Mouse (Mus musculus) spleen, postnatal 14 days (tissue): ENCODE data around the gene Acer1.
"Not testable (repeated sequence)": the region's sequence is repeated elsewhere in the genome, so short reads cannot be mapped to it uniquely, and the experiment has no call there.

Source experiments
- DNase-seq, 2 experiments: peaks; one replicate each; pipeline ENCODE4 v3.0.0; 2021 to 2022; ENCODE audit warnings: low spot score in 2 of 2

Gene Acer1

DNA sequence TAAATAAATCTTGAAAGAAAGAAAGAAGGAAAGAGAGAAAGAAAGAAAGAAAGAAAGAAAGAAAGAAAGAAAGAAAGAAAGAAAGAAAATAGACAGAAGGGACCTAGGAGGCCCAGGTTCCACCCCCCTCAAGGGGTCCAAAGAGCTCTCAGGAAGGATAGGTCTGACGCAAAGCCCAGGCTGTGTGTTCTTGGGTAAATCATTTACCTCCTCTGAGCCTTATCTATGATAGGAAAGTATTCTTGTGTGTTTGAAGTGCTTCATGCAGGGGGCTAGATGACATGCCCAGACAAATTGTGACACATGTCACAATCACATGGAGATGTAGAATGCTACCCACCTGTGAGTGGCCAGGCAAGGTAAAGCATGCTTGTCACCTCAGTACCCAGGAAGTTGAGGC lies 29.3 kb downstream of the Acer1 start:
- no peak for DNase-seq

DNA sequence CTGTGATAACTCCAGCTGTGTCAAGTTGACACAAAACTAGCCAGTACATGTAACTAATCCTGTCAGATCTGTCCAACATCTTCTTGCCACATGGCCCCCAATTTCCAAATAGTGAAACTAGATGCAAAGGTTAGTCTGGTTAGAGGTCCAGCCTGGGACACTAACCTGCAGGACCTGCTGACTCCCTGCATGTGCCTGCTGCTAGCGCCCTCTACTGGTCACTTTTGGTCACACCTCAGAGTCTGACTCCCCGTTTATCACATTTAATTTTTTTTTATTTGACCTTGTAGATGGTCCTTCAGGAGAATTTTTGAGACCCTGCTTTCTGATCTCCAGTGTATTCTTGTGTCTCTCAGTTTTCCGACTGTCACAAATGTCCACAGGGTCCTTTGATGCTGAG lies 31.0 kb downstream of the Acer1 start:
- peak; percentile 28 to 56 for DNase-seq

DNA sequence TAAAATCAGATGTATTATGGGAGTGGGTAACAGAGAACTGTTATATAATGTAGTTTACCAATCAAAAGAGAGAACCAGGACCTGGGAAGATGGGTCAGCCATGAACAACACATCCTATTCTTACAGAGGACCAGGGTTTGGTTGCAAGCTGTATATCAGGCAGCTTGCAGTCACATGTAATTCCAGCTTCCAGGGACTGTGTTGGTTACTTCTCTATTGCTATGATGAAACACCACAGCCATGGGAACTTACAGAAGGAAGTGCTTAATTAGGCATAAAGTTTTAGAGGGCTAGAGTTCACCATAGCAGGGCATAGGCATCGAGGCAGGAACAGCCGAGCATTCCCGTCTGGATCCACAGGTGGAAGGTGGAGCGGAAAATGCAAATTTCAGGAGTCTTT lies 43.2 kb downstream of the Acer1 start:
- no peak for DNase-seq

DNA sequence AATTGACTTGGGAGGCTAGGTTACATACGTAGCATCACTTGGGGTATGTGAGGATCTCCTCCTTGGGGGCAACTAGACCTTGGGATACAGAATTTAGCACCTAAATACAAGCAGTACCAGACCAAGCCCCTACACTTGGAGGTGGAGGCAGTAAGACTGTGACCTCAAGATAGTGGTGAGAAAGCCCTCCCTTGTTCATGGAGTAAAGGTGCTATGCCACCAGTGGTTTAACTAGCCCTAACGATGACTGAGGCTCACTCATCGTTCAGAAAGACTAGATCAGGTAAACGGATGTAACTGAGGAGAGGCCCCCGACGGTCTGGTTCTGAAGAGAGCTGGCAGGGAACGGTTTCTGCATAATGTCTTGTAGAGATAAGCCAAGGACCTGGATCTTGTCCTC lies 45.2 kb downstream of the Acer1 start:
- no peak for DNase-seq

DNA sequence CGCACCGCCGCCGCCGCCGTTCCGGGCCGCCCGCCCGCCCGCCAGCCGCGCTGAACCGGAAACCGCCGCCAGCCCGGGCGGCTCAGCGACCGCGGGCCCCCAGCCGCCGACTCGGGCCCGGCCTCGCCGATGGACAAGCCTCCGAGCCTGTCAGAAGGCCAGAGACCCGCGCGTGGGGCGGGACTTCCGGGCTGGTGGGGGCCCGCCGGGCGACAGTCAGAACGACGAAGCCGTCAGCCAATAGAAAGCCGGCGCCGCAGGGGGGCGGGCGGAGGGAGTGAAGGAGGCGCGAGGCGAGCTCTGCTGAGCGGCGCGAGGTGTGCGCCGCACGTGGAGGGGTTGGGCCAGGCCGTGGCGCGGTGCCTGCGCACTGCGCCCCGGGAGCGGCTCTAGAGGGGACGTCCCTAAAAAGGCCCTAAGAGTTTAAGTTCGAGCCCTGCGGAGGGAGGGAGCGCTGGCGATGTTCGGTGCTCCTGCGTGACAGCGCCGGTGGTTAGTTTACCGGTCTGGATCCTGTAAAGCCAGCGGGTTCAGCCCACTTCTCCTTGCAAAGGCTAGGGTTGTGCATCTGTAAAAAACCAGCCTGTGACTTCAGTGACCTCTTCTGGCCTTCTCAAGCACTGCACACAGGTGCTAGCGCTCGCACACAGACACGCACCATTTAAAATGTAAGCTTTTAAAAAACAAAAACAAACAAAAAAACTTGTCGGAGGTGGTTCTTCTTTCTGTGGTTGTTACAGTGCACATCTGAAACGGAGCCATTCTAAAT lies 46.4 kb downstream of the Acer1 start, which contains the start of gene Mllt1:
Mllt1 (minus strand) TSS at position 53 of the 769 bp plus-strand sequence.
- peak; percentile 97 for DNase-seq

DNA sequence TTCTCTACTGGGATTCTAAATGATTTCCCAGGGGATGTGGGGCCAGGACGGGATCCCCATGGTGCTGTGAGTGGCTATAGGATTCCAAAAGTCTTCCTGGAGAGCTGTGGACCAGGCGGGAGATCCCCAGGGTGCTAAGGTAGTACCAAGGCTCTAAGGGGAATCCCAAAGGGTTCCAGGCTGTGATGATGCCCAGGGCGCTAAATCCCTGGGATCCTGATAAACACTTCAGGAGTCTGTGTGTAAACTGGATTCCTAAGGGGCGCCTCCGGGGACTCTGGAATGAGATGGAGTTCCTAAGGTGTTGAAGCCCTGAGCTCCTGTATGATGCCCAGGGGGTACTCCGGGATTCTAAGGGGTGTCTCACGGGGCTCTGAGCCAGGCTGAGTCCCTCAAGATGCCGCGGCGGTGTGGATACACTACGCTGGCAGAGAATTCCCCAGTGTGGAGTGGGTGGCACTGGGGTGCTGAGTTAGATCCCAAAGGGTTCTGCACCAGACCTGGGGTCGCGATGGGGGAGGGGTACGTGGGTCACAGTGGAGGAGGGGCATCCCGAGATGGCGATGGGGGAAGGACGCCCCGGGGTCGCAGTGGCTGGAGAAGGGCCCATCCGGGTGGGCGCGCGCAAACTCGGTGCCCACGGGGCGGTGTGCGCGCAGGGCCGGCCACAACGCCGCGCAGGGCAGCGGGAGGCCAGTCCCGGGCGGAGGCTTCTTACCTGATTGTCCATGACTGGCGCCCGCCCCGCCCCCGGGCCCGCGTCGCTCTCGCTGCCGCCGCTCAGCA lies 47.2 kb downstream of the Acer1 start:
- no peak for DNase-seq

DNA sequence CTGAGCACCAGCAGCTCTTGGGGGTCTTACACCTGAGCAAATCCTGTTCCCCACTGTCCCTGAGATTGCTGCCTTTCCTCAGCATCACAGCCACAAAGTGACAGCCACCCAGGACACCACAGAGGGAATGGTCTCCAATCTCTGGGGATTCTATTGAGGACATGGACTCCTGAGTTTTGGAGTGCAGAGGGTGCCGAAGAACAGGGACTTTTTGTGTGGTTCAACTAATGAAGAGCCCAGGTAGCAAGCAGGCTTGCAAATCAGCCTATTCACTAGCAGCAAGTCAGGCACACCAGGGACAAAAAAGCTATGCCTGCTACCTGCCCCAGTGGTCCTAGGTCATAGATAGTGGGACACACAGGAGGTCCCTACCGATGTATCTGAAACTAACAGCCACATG lies 48.5 kb downstream of the Acer1 start:
- no peak for DNase-seq

DNA sequence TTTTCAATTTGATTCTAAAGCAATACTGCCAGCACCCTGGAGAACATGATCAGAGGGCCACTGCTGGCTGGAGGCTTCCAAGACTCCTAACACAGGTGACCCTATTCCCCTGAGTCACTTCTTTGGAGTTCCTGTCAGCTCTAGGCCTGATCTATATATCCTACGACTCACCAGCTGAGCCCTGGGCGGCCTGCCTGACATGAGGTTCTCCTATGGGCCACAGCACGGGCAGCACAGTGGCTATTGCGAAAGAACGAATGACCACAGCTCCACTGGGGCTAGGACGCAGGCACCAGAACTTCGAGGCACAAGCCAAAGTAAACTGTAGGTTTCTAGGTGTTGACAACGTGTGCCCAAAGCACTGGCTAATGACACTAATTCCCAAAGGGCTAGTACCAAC lies 51.9 kb downstream of the Acer1 start:
- no peak for DNase-seq

DNA sequence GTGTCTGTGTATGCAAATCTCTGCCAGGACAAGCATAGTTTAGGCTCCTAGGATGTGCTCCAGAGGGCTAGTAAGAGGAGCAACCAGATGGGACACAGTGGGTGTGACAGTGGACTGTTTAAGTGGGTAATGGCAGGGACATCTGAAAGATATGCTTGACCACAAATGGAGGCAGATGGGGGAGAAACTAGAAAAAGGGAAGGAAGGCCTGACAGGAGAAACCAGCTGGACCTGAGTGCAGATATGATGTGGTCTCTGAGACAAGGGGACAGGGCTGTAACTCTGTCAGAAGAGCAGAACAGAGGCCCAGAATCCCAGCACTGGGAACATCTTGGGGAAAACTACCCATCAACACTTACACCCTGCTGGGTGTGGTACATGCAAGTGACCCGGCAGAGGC lies 52.4 kb downstream of the Acer1 start:
- no peak for DNase-seq

DNA sequence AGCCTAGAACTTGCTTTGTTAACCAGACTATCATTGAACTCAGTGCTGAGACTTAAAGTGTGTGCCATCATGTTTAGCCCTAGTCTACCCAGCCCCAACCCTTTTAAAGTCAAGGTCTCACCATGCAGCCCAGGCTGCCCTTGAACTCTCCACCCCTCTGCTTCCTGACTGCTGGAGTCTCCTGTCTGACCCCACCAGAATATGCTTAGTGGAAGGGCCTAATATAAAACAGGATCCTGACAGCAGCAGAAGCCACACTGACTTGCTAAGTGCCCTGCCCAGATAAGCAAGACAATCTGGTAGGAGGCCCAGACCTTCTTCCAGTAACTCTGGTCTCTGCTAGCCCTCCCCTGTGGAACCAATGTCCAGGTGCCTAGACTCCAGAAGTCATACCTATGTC lies 52.8 kb downstream of the Acer1 start:
- DNase-seq, result no peak

DNA sequence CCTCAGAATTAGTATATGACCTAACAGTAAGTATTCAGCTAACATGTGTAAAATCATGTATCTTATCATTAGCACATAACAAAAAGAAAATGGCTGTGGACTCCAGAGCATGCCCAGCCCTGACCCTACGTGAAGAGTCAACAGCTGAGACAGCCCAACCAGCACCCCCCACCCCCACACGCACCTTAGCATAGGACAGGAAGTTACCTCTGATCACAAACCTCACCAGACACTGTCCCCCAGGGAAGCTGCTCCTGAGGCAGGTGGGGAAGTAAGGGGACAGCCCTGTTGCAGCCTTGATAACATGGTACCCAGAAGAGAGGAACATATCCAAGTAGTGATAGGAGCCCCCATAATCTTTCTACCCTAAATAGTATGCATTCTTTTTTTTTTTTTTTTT lies 55.9 kb downstream of the Acer1 start:
- DNase-seq, result peak in 1 of 2 experiments; percentile 4

DNA sequence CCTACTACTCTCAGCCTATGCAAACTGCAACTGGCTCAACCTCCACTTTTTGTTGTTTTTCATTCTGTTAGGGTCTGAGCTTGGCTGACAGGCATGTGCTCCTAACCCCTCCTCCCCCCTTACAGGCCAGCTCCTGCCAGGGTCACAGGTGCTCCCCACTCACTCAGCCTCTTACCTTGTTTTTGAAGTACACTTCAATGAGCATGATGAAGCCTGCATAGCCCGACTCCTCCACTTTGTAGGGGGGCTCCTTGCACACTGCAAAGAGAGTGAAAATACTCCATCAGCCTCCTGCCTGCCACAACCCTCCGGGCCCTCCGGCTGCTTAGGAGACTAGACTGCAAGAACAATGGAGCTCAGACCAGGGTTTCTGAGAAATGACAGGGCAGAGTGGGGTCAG lies 62.2 kb downstream of the Acer1 start:
- DNase-seq, result no peak

DNA sequence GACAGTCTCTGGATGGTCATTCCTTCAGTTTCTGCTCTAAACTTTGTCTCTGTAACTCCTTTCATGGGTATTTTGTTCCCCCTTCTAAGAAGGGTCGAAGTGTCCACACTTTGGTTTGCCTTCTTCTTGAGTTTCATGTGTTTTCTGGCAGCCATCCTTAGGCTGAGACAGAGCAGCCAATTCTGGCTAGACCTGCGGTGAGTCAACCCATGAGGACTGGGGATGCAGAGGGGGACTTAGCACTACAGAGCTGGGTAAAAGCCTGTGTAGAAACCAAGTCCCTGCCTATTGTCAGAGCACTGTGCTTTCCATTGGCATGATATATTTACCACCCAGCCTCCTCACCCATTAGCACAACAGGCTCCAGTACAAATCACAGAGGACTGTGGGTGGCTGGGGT lies 64.8 kb downstream of the Acer1 start:
- DNase-seq, result no peak

DNA sequence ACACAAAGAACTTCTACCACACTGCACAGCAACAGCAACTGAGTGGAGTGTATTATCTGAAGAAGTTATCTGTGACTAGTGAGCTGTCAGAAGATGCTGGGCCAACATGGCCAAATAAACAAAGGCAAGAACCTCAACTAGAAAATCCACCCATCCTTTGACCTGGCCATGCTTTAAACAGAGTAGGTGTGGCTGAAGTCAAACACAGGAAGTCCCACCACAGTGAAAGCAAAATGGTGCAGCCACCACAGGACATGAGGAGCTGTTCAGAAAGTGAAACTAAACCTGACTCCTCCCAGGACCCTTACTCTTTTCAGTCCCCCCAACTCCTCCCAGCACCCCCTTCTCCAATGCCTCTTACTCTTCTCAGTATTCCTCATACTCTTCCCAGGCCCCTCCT lies 68.5 kb downstream of the Acer1 start:
- no peak for DNase-seq

DNA sequence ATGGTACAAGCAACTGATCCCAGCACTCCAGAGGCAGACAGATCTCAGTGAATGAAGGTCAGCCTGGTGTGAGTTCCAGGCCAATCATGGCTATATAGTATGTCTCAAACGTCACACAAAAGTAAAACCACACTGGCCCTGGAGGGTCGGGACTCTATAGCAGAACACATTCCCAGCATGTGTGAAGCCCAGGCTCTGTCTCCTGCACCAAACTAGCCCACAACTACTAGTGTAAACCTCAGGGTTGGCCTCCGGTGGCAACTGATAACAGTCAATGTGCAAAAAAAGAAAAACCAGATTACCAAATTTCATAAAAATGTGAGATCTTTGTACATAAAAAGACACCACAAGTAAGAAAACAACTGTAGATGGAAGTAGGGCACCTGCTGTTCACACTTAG lies 68.9 kb downstream of the Acer1 start:
- DNase-seq, result no peak

DNA sequence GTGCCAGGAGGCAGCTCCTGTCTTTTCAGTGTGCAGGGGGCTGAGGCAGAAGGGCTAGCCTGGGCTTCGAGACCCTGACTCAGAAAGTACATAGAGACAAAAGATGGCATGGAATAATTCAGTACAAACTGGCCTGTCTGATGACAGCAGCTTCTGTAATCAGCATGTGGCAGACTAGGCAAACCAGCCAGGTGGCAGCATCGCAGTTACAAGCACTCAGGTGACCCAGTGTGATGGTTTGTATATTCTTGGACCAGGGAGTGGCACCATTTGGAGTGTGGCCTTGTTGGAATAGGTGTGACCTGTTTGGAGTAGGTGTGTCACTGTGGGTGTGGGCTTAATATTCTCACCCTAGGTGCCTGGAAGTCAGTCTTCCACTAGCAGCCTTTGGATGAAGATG lies 72.2 kb downstream of the Acer1 start:
- not testable (repeated sequence) for DNase-seq

DNA sequence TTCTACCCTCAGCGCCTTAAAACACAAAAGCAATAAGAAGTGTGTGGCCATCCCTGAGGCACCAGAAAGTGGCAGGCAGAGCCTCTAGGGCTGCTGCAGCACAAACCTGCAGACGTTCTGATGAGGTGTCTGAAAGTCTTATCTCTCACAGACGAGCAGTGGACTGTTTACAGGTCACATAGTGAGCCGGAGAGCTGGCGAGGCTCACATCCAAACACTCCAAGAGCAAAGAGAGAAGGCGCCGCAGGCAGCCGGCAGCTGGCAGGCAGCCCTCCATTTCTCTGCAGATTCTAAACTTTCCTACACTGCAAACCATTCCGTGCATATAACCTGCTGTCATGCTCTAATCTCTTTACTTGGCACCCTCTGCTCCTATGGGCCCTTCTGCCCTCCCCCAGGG lies 74.0 kb downstream of the Acer1 start:
- DNase-seq, result no peak

DNA sequence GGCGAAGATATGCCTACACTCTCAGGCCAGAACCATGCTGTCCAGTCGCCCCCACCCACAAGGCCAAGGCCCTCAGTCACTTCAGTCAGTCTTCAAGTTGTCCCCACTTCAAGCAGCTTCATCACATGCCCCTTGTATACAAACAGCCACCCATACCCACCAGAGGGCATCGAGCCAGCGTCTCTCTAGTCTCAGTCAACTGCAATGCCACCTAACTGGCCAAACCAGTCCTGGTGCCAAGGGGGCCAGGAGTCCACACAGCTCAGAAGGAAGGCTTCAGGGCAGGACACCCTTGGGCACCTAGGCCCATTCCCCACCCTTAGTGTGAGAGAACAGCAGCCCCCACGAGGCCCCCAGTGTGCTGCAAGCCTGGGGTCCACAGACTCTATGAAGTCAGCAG lies 74.8 kb downstream of the Acer1 start:
- DNase-seq, result no peak

DNA sequence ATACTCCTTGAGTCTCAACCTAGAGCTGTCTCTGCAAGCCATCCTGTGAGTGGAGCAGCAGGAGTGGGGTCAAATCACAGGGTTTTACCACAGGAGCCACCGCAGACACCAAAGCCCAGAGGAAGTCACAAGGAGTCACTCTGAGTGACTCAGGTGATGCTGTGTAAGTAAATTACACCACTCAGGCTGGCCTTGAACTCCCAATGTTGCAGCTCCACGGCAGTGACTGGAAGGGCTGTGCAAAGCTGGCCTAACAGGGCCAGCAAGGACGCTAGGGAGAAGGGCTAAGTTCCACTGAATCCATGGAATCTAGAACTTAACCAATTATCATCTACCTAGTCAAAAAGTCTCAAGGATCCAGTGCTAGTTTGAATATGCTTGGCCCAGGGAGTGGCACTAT lies 75.8 kb downstream of the Acer1 start:
- no peak for DNase-seq
